Mouse (Mus musculus): Measurements from ENCODE around the gene Mecp2. TPM values are rescaled to one million over a fixed set of nuclear protein-coding genes. Genes with fewer than 3 reads are reported as not detected.
A peak's percentile ranks its signal among the peaks of the same experiment; 100 is the strongest.
"Not testable (repeated sequence)": the region's sequence is repeated elsewhere in the genome, so short reads cannot be mapped to it uniquely, and the experiment has no call there.

Mecp2 gene
- 10 to 100 TPM; 30.2 to 80.0 (median 52.1) TPM for total RNA-seq (2018; cell fraction: chromatin; rRNA removed)
- 10 to 100 TPM; 16.3 to 29.9 (median 24.7) TPM for total RNA-seq (2018; cell fraction: cytosol; rRNA removed)
- total RNA-seq (2018; cell fraction: nucleus; rRNA removed), result 10 to 100 TPM; 26.6 to 74.1 (median 42.3) TPM
- 13.0 to 16.3 TPM (median 15.6 TPM) in 3 replicates for polyA plus RNA-seq (2018)

GRCm38 (mm10) chrX:74135263-74135662, at the start of gene Mecp2:
Mecp2 (minus strand) TSS chrX:74135363.
- H3K79me2 ChIP-seq (ENCODE audit: inconsistent target); H3K36me3 ChIP-seq (ENCODE audit: inconsistent target); H3K4me3 ChIP-seq (ENCODE audit: inconsistent target); H3K27ac ChIP-seq: not testable (repeated sequence)
- WGBS (ENCODE audit: missing documents), result 56% methylated on average over 1 of the region's 1 CpGs

DNA sequence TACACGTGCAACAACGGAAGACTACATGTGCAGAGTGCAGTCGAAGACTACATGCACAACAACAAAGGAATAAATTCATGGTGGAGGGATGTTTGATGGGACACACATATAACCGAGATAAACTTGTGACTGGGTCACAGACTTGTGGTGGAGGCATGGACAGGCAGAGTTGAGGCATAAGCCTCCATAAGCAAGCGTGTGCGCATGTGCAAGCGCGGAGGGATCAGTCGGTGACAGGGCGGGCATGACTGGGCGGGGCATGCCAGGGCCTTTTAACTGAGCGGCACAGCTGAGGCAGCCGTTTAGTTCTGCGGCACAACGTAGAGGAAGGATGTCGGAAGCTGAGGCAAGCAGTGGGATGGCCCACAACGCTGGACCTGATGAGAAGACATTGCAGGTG, 41.8 kb upstream of the Mecp2 start, which contains the start of gene Tktl1:
TSS of gene Tktl1 (plus strand) at position 301 of the 400 bp plus-strand sequence.
- Histone ChIP-seq H3K79me2 (ENCODE audit: inconsistent target) (no peaks in the 10 kb centered on the region), H3K27ac (no peak within 1 kb of the TSS), H3K4me3 (ENCODE audit: inconsistent target) (no peak within 1 kb of the TSS), H3K36me3 (ENCODE audit: inconsistent target) (no peaks in the 10 kb centered on the region)
- 90% methylated on average over 16 of the region's 17 CpGs for WGBS (ENCODE audit: missing documents)

GRCm38 (mm10) chrX:74167738-74168137, 32.6 kb upstream of the Mecp2 start, which contains the start of gene Tex28:
Tex28 (minus strand) TSS chrX:74167838.
- Histone ChIP-seq H3K4me3 (ENCODE audit: inconsistent target) (no peak within 1 kb of the TSS), H3K36me3 (ENCODE audit: inconsistent target) (no peaks in the 10 kb centered on the region), H3K27ac (no peak within 1 kb of the TSS), H3K79me2 (ENCODE audit: inconsistent target) (no peaks in the 10 kb centered on the region)
- WGBS (ENCODE audit: missing documents), result 82% methylated on average over 1 of the region's 1 CpGs

DNA sequence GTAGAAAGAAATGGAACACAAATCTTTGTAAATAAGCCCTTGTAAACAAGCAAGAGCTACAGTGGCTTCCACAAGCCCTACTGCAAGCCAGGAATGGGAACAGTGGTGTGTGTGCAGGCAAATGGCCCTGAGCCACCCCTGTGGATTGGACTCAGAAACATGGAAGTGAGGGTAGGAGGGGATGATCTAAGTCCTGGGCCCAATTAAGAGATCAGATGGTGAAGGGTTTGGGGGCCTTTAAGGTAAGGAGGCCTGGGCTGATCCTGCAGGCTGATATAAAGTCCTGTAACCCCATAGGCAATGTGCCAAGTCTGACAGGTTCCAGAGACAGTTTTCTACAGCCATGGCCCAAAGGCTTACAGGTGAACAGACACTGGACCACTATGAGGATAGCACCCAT, 8.0 kb downstream of the Mecp2 start, which contains the start of gene Opn1mw:
TSS of gene Opn1mw (plus strand) at position 301 of the 400 bp plus-strand sequence.
- no peaks in the 10 kb centered on the region for H3K36me3 ChIP-seq (ENCODE audit: inconsistent target)
- H3K27ac ChIP-seq, result no peak within 1 kb of the TSS
- H3K4me3 ChIP-seq (ENCODE audit: inconsistent target), result no peak within 1 kb of the TSS
- H3K79me2 ChIP-seq (ENCODE audit: inconsistent target), result no peaks in the 10 kb centered on the region

DNA sequence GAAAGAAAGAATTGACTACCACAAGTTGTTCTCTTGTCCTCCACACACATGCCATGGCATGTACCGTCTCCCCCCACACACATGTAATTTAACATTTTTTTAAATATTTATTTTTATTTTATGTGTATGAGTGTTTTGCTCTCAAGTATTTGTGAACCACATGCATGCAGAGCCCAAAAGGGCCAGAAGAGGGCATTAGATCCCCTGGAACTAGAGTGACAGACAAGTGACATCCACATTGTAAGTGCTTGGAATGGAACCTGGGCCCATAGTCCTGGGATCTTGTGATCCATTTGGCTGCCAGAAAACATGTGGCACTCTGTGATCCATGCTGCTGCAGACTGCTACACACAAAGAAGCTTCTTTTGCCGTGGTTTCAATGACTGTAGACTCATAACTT, 10.2 kb downstream of the Mecp2 start:
- Histone ChIP-seq H3K27ac (no peak overlapping the region), H3K79me2 (ENCODE audit: inconsistent target) (no peaks in the 10 kb centered on the region), H3K36me3 (ENCODE audit: inconsistent target) (no peaks in the 10 kb centered on the region), H3K4me3 (ENCODE audit: inconsistent target) (no peak overlapping the region)
- WGBS (ENCODE audit: missing documents), result 60% methylated on average over 2 of the region's 2 CpGs

GRCm38 (mm10) chrX:74115511-74115910, 19.7 kb downstream of the Mecp2 start:
- peak overlapping the region; percentile 4; the same call in 1 of the 2 replicates for H3K4me3 ChIP-seq (ENCODE audit: inconsistent target)
- H3K79me2 ChIP-seq (ENCODE audit: inconsistent target), result no peaks in the 10 kb centered on the region
- peak overlapping the region; percentile 12 for H3K27ac ChIP-seq
- WGBS (ENCODE audit: missing documents), result 10% methylated on average over 9 of the region's 10 CpGs
- H3K36me3 ChIP-seq (ENCODE audit: inconsistent target), result no peaks in the 10 kb centered on the region

GRCm38 (mm10) chrX:74114036-74114435, 21.1 kb downstream of the Mecp2 start:
- H3K36me3 ChIP-seq (ENCODE audit: inconsistent target), result no peaks in the 10 kb centered on the region
- no peak overlapping the region for H3K4me3 ChIP-seq (ENCODE audit: inconsistent target)
- H3K79me2 ChIP-seq (ENCODE audit: inconsistent target), result no peaks in the 10 kb centered on the region
- H3K27ac ChIP-seq, result no peak overlapping the region

DNA sequence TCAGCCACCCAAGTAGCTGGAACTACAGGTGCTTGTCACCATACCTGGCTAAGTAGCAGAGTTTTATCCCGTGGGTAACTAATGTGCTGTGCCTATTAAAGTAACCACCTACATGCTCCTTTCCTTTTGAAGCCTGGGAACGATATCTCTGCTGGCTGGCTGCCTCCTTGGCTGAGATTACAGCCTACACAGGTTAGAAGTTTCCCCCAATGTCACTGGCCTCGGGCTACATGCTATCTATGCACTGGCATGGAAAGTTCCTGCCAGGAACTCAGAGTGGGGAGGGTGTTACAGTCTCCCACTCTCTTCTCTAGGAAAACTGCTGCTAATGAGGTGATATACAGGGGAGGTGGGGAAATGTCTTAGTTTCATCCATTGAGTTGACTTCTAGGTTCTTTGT, 26.4 kb downstream of the Mecp2 start:
- no peak overlapping the region for H3K27ac ChIP-seq
- H3K4me3 ChIP-seq (ENCODE audit: inconsistent target), result no peak overlapping the region
- WGBS (ENCODE audit: missing documents), result 76% methylated on average over 3 of the region's 3 CpGs
- no peaks in the 10 kb centered on the region for H3K79me2 ChIP-seq (ENCODE audit: inconsistent target)
- H3K36me3 ChIP-seq (ENCODE audit: inconsistent target), result no peaks in the 10 kb centered on the region

DNA sequence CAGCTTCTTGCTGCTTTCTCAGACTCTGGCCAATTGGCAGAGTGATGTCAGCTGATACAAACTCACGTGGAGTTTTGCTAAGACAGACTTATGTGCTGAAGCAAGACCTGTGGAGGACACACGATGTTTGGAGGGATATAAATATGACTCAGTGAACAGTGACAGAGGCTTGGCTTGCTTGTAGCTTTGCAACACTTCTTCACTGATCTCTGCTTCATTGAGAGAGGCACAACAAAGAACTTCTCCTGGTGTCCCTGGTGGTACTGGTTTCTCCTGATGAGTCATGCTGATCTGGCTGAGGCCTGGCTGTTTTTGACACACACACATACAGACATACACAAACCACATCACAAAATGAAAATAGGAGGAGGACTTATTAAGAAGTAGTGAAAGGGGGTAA, 29.2 kb downstream of the Mecp2 start:
- WGBS (ENCODE audit: missing documents), result 44% methylated on average over 2 of the region's 2 CpGs
- Histone ChIP-seq H3K27ac (no peak overlapping the region), H3K79me2 (ENCODE audit: inconsistent target) (no peaks in the 10 kb centered on the region), H3K36me3 (ENCODE audit: inconsistent target) (no peaks in the 10 kb centered on the region), H3K4me3 (ENCODE audit: inconsistent target) (no peak overlapping the region)

GRCm38 (mm10) chrX:74103457-74104188, 31.5 kb downstream of the Mecp2 start:
- H3K4me3 ChIP-seq (ENCODE audit: inconsistent target), result no peak overlapping the region
- H3K79me2 ChIP-seq (ENCODE audit: inconsistent target), result no peaks in the 10 kb centered on the region
- 53% methylated on average over 4 of the region's 4 CpGs for WGBS (ENCODE audit: missing documents)
- H3K27ac ChIP-seq, result no peak overlapping the region
- H3K36me3 ChIP-seq (ENCODE audit: inconsistent target), result no peaks in the 10 kb centered on the region

DNA sequence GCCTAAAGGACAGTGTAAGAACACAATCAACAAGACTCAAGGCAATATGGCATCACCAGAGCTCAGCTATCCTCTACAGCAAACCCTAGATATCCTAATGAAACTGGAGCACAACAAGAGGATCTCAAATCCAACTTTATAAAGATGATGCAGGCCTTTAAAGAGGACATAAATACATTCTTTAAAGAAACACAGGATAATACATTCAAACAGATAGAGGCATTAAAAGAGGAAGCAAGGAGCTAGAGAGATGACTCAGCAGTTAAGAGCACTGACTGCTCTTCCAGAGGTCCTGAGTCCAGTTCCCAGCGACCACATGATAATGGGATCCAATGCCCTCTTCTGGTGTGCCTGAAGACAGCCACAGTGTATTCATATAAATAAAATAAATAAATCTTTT, 40.0 kb downstream of the Mecp2 start:
- no peak overlapping the region for H3K4me3 ChIP-seq (ENCODE audit: inconsistent target)
- no peak overlapping the region for H3K27ac ChIP-seq
- WGBS (ENCODE audit: missing documents), result 13% methylated on average over 1 of the region's 1 CpGs
- H3K36me3 ChIP-seq (ENCODE audit: inconsistent target), result no peaks in the 10 kb centered on the region
- H3K79me2 ChIP-seq (ENCODE audit: inconsistent target), result no peaks in the 10 kb centered on the region

- Histone ChIP-seq H3K79me2 (ENCODE audit: inconsistent target) (peaks cover 42% of the 10 kb centered on the region), H3K27ac (0 out of 2 replicates have a peak overlapping the region, but pooled peaks have one; percentile 7), H3K36me3 (ENCODE audit: inconsistent target) (no peaks in the 10 kb centered on the region), H3K4me3 (ENCODE audit: inconsistent target) (no peak overlapping the region)
- WGBS (ENCODE audit: missing documents), result 23% methylated on average over 25 of the region's 27 CpGs
Measured at GRCm38 (mm10) chrX:74085601-74086038, 49.5 kb downstream of the Mecp2 start.

DNA sequence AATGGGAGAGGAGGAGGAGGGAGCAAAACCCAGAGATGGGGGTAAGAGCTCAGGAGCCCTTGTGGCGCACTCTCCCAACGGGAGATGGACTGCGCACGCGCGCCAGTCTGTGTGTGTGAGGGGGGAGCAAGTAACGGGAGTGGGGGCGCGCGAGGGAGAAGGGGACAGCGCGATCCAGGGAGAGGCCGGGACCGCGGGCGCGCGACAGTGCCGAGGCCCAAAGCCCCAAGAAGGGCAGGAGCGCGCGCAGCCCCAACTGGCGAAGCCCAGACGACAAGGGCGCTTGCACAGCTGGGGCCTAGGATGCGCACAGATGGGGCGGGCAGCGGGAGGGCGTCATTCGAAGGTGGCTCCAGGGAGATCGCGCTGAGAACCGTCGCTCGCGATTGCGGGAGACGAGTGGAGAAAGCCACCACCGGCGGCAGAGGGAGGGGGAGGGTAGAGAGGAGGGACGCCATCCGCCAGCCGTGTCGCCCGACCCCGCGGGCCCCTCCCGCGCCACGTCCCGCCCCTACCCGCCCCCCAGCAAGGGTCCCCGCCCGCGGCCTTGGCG, 50.1 kb downstream of the Mecp2 start:
- Histone ChIP-seq H3K36me3 (ENCODE audit: inconsistent target) (no peaks in the 10 kb centered on the region), H3K27ac (no peak overlapping the region), H3K4me3 (ENCODE audit: inconsistent target) (peak overlapping the region; percentile 40), H3K79me2 (ENCODE audit: inconsistent target) (peaks cover 48% of the 10 kb centered on the region)
- WGBS (ENCODE audit: missing documents), result 30% methylated on average over 26 of the region's 56 CpGs

- Histone ChIP-seq H3K27ac (no peak overlapping the region), H3K36me3 (ENCODE audit: inconsistent target) (no peaks in the 10 kb centered on the region), H3K4me3 (ENCODE audit: inconsistent target) (peak overlapping the region; percentile 40), H3K79me2 (ENCODE audit: inconsistent target) (peaks cover 55% of the 10 kb centered on the region)
- WGBS (ENCODE audit: missing documents), result 19% methylated on average over 16 of the region's 17 CpGs
Measured at GRCm38 (mm10) chrX:74084276-74084837, 50.8 kb downstream of the Mecp2 start.

GRCm38 (mm10) chrX:74070794-74071193, 64.4 kb downstream of the Mecp2 start:
- Histone ChIP-seq H3K36me3 (ENCODE audit: inconsistent target) (no peaks in the 10 kb centered on the region), H3K79me2 (ENCODE audit: inconsistent target) (peaks cover 89% of the 10 kb centered on the region)

More at GRCm38 (mm10) chrX:74070794-74071193, 64.4 kb downstream of the Mecp2 start:
- Histone ChIP-seq H3K27ac (no peak overlapping the region), H3K4me3 (ENCODE audit: inconsistent target) (no peak overlapping the region)
